Mouse (Mus musculus) neural tube, embryonic 11.5 days (tissue): ENCODE measurements around the gene Zranb2. TPM values are rescaled to one million over a fixed set of nuclear protein-coding genes. Genes with fewer than 3 reads are reported as not detected.

Experiments
- ATAC-seq: fragments of 200-750 bp; cut with Nextera tagmentation; 2 replicates; pipeline ENCODE4 v1.8.0; 2017; ENCODE audit warnings: moderate number of reproducible peaks, mild to moderate bottlenecking, moderate TSS enrichment, moderate library complexity; ENCODE audit not compliant: insufficient read depth, low FRiP score, low TSS enrichment
- DNase-seq: peaks from one replicate; pipeline ENCODE4 v3.0.0-alpha.2; 2015; ENCODE audit warnings: low spot score
- H3K27ac ChIP-seq: fragments of 300-500 bp; sonication (generic); 2 replicates; pipeline ENCODE4 v1.5.1; 2014; ENCODE audit warnings: low read depth, mild to moderate bottlenecking, low read length
- H3K27me3 ChIP-seq: fragments of 300-500 bp; sonication (generic); 2 replicates; pipeline ENCODE4 v1.6.1; 2014; ENCODE audit warnings: mild to moderate bottlenecking, low read length, mixed read lengths; ENCODE audit not compliant: control insufficient read depth, insufficient read depth
- H3K36me3 ChIP-seq: fragments of 300-500 bp; sonication (generic); 2 replicates; pipeline ENCODE4 v1.6.1; 2014; ENCODE audit warnings: mild to moderate bottlenecking, low read length, moderate library complexity, mixed read lengths; ENCODE audit not compliant: control insufficient read depth, insufficient read depth
- H3K4me1 ChIP-seq: fragments of 300-500 bp; sonication (generic); 2 replicates; pipeline ENCODE4 v1.6.1; 2014; ENCODE audit warnings: low read length, mixed read lengths; ENCODE audit not compliant: control insufficient read depth, insufficient read depth
- H3K4me2 ChIP-seq: fragments of 300-500 bp; sonication (generic); 2 replicates; pipeline ENCODE4 v1.6.1; 2014; ENCODE audit warnings: low read depth, mild to moderate bottlenecking, moderate library complexity
- H3K4me3 ChIP-seq: fragments of 300-500 bp; sonication (generic); 2 replicates; pipeline ENCODE4 v1.5.1; 2014; ENCODE audit warnings: low read depth, low read length
- H3K9ac ChIP-seq: fragments of 300-500 bp; sonication (generic); 2 replicates; pipeline ENCODE4 v1.6.1; 2014; ENCODE audit warnings: mild to moderate bottlenecking, low read length
- H3K9me3 ChIP-seq: fragments of 300-500 bp; sonication (generic); 2 replicates; pipeline ENCODE4 v1.6.1; 2016; ENCODE audit warnings: low read length; ENCODE audit not compliant: control insufficient read depth
- WGBS: fragments of 180-500 bp; shearing (Covaris S2); extraction: QIAGEN DNeasy Blood & Tissue Kit; methylation state at CpG from one replicate; pipeline ENCODE4 v1.1.7; 2014; 5-methylcytosine and 5-hydroxymethylcytosine counted together
- microRNA counts: library from miRNA; unstranded; fragments of <30 nt; microRNA quantifications from one replicate; lab custom pipeline; 2015
- microRNA-seq: library from miRNA; unstranded; fragments of <30 nt; microRNA quantifications from one replicate; pipeline ENCODE4, GENCODE M21; 2016
- polyA plus RNA-seq: library from polyadenylated mRNA; unstranded; fragments of >200 nt; fragmentation: Nextera tagmentation; extraction: Ambion mirVana; gene quantifications from 2 replicates; pipeline ENCODE4 v1.2.1, GENCODE M21; 2014

Zranb2 gene
- polyA plus RNA-seq, 1 experiment from 2014 or later, result 149 TPM

- Histone ChIP-seq H3K4me3 (no peak overlapping the region), H3K4me2 (no peak overlapping the region), H3K36me3 (no peaks in the 10 kb centered on the region), H3K27me3 (no peaks in the 10 kb centered on the region), H3K9me3 (no peaks in the 10 kb centered on the region), H3K27ac (no peak overlapping the region), H3K9ac (no peak overlapping the region), H3K4me1 (no peaks in the 10 kb centered on the region)
- DNase-seq (no peak), ATAC-seq (no peak)
- WGBS, result 83% methylated on average over 7 of the region's 7 CpGs
Measured at GRCm38 (mm10) chr3:157597837-157598379, 63.9 kb downstream of the Zranb2 start.

MicroRNAs encoded within 50 kb of the gene (microRNA counts, 519-probe panel; counts per million panel counts)
- microRNA mmu-miR-186 (lab: Ali Mortazavi, UCI), result 171 counts per million, percentile 57 among the panel's probes with 10 or more counts

Small RNA genes lying within 50 kb of the gene (microRNA-seq; reads per million reads assigned to microRNA genes)
- gene Mir186, result 429 reads per million, percentile 68 among the genes with 10 or more reads in this experiment

Other genes with a start within 250 kb of the Zranb2 start
- gene Ptger3, start 32.7 kb downstream of the Zranb2 start, polyA plus RNA-seq, result 0.70 and 1.0 TPM in 2 replicates